Mouse (Mus musculus): Measurements from ENCODE around the gene Pex26.

The Pex26 gene

DNA sequence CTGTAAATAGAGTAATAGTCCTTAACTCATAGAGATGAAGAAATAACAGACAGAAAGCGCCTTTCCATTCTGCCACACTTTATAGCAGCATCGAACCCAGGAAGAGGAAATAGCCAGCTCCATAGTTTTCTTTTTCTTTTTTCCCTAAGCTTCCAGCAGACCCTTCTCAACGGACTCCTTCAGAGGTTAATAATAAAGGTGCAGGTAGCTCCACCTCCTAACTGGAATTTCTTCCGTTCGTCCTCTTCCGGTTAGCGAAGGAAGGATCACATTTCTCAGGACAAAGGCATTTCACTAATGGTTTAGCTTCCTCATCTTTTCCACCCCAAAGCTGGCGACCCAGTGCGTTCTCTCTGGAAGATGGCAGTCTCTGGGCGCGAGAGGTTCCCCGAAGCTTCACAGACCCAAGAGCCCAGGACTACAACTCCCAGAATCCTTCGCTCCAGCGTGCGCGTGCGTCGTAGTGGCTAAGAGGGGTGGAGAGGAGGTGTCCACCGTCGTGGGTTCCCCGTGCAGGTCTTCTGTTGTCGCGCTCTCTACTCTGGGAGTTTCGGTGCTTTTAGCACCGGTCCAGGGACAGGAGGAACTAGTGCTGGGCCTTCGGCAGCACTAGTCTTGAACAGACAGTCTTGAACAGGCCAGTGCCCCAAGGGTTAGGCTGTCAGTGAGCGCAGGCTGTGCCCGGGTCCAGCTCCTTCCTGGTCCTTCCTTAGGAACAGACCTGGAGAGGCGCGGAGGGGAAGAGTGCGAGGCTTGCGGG, at the start of gene Pex26:
Gene Pex26 (plus strand): TSS at position 254 of the 760 bp plus-strand sequence.
- in situ Hi-C loops (cut with MboI, MseI), result loop anchor here (10.0 kb wide), 2 partner anchors 151 to 351 kb away; no protein-coding TSS in a partner anchor

DNA sequence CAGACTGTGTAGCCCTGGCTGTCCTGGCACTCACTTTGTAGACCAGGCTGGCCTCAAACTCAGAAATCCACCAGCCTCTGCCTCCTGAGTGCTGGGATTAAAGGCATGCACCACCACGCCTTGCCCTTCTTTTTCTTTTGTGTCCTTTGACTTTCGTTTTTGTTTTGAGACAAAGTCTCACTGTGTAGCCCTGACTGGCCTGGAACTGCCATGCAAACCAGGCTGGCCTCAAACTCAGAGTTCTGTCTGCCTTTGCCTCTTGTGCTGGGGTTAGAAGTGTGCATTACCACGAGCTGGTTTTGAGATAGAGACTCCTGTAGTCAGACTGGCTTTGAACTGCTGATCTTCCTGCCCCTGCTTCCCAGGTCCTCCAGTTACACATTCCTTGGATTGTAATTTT, 49.2 kb upstream of the Pex26 start:
- in situ Hi-C loops (cut with MboI, MseI), result no loop called here

DNA sequence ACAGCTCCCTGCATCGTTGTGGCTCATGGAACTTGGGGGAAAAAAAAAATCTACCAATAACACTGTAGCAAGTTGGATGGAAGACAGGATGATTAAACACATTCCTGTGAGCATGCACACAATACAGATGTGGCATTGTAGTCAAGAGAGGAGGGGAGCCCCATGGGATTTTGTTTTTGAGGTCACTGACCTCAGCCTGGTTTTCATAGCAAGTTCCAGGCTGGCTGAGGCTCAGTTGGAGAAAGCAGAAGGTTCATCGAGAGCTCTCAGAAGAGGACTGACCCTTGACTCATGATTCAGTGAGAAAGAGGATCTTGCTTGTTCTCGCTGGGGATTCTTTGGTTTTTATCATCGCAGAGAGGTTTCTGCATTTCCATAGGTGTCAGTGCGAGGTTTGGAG, 48.6 kb upstream of the Pex26 start:
- in situ Hi-C loops (cut with MboI, MseI), result no loop called here

DNA sequence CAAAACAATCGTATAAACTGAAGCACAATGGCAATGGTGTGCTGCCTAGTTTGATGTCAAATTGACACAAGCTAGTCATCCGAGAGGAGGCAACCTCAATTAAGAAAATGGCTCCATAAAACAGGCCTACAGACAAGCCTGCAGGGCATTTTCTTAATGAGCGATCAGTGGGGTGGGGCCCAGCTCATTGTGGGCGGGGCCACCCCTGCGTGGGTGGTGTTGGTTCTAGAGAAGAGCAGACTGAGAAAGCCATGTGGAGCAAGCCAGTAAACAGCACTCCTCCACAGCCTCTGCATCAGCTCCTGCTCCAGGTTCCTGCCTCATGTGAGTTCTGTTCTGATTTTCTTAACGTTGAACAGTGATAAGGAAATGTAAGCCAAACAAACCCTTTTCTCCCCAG, 46.2 kb upstream of the Pex26 start:
- in situ Hi-C loops (cut with MboI, MseI), result no loop called here

DNA sequence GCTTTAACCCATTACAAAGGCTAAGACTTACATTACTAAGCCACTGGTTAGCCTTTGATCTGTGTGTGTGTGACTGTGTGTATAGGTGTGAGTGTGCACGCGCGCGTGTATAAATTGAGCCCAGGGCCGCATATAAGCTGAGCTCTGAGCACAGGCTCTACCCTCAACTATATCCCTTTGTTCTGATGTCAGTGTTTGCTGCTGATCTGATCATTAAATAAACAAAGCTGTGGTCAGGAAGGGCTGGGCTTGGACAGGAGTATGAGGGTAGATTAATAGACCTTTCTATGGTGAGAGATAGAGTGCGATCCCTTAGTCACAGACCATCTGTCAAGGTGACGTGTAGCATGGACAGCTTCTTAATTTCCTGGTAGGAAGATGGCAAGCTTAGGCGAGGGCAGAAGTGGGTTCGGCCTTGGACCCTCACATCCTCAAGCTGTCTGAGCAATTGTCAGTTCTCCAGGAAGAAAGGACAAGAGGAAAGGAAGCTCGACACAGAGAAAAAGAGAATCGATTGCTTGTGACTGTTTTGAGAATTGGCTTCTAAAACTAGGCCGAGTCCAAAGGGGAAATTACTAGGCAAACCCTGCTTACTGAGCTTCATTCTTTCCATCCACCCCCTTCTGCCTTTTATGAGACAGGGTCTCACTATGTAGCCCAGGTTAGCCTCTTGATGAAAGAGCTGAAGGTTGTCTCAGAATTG, 45.0 kb upstream of the Pex26 start:
- in situ Hi-C loops (cut with MboI, MseI), result no loop called here

DNA sequence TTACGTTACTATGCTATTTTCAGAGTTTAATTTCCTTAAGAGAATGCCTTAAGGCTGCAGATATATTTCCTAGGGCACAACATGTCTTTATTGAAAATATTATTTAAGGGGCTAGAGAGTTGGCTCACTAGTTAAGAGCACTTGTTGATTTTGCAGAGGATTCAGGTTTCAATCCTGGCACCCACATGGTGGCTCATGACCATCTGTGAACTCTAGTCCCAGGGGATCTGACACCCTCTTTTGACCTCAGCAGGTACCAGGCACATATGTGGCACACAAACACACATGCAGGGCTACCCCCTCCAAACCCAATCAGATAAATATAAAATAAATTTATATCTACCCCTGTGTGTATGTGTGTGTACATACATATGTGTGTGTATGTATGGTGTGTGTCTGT, 44.2 kb upstream of the Pex26 start:
- in situ Hi-C loops (cut with MboI, MseI), result no loop called here

DNA sequence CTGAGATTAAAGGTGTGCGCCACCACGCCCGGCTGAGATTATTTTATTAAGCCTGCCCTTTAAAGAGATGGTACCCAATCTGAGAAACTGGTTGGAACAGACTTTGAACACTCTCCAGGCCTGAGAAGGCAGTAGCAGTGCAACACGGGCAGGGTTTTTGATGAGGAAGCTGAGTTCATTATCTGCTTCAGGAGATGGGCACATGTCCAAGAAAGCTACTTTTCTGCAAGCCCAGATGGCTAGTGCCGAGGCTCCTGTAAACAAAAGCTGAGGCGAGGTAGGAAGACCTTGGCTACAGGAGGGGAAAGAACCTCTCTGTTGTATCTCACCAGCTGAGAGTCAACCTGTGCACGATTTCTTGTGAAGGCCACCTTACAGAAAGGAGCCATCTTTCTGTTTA, 41.2 kb upstream of the Pex26 start:
- in situ Hi-C loops (cut with MboI, MseI), result no loop called here

DNA sequence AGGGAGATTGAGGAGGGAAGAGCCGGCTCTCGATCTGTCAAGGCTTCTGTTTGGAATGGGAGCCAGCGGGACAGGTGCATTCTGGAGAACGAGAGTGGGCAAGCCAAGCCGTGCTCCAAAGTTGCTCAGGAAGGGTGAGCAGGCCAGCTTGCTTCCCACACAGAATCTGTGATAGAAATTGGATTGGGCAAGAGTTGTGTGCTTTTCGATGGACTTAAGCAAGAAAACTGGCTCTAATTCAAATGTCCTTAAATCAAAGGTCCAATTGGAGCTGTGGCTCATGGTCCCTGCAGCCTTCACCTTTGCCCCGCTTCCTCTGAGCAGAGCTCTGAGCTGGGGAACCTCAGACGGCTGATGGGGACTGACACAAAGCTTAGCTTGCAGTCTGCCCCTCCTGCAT, 40.0 kb upstream of the Pex26 start:
- in situ Hi-C loops (cut with MboI, MseI), result no loop called here

DNA sequence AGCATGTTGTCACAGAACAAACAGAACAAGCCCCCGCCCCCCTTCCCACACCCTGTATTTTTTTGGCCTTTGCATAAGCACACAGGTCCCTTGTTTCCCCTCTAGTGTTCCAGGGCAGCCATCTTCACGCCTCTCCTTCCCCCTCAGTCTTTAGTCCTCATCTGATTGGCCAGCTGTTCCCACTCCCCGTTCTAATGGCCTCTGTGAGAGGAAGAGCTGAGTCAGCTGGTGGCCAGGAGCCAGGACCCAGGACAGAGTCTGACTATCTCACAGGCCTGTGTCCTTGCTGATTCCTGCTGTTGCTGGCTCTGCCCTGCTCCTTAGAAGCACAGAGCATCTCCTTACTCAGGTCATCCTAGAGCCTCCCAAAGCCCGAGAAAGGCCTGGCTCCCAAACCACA, 39.4 kb upstream of the Pex26 start:
- in situ Hi-C loops (cut with MboI, MseI), result no loop called here

DNA sequence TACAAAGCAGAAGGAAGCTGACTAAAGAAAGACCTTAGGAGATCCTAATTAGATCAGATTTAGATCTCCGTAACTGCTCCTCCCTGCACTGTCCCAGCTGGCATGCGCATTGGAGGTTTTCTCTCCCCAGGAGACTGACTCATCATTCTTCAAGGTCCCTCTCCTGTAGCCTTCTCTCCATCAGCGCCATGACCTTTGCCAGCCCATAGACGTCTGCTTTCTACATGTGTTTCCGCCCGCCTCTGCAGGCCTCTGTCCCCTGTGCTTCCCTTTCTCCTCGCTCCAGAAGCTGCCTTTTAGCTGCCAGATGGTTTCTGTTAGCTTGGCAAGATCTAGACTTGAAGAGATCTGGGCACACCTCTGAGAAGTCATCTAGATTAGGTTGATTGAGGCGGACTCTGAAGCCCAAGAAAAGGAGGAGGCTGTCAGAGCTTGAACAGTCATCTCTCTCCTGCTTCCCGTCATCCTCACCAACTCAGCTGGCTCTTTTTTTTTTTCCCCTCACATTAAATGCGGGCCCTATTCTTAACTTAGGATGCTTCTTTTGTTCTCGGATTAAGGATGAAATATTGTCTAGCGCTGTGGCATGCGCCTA, 38.4 kb upstream of the Pex26 start:
- in situ Hi-C loops (cut with MboI, MseI), result no loop called here

DNA sequence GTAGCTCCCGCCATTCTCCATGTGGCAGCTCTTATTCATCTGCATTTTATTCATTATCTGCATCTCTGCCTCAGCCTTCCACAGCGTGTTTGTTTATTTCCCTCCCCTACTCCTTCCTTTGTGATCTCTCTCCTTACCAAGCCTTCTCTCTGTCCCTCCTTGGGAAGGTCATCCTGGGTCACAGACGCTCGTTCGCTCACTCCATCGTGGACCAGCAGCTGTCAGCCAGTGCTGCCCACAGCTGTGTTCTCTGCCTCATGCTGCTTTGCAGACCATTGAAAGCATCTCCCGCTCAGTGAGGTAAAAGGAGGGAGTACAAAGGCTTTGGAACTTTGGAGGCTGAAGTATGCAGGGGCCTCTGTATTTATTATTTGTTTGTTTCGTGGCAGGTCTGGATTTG, 37.6 kb upstream of the Pex26 start:
- in situ Hi-C loops (cut with MboI, MseI), result no loop called here

DNA sequence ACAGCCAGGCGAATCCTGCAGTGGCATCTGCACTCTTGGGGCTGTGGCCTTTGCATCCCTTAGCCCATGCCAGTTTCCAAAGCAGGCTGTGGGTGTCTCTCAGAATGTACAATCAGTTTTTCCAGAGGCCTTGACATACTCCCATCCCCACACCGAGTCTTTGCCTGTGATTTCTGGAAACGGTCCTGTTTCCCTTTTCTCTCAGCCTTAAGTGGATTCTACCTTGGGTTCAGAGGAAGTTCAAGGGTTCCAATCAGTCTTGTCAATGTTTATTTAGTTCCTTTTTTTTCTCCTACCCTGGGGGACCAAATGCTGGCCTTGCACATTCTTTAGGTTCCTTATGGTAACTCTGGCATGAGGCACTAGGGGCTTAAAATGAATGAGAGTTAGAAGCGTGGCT, 36.7 kb upstream of the Pex26 start:
- in situ Hi-C loops (cut with MboI, MseI), result no loop called here

DNA sequence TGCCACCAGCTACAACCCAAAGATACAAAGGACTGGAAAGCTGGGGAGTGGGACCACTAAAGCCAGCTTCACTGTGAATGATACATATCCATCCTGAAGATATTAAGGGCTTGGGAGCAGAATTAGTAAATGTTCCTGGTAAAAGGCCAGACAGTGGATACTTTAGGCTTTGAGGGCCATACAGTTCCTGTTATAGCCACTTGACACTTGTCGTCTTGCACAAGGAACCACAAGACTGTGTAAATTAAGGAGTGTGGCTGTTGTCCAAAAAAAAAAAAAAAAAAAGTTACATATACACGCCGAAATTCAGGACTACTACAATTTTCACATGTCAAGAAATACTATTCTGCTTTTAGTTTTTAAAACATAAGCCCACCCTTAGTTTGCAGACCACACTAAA, 35.1 kb upstream of the Pex26 start:
- in situ Hi-C loops (cut with MboI, MseI), result no loop called here

DNA sequence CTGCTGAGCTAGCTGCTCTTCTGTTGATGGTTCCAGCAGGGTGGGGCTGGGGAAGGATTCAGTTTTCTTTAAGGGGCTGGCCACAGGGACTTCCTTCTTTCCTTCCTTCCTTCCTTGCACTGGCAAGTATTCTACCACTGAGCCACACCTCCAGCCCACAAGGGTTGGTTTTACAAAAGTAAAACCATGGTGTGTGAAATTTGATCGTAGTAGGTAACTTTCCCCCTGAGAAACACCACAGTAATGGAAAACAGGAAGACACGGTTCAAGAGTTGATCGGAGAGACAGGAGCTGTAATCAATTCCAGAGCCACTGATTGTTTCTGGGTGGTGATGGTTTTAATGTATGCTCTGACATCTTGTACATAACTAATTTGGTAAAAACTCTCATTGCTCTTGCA, 34.0 kb upstream of the Pex26 start:
- in situ Hi-C loops (cut with MboI, MseI), result no loop called here

DNA sequence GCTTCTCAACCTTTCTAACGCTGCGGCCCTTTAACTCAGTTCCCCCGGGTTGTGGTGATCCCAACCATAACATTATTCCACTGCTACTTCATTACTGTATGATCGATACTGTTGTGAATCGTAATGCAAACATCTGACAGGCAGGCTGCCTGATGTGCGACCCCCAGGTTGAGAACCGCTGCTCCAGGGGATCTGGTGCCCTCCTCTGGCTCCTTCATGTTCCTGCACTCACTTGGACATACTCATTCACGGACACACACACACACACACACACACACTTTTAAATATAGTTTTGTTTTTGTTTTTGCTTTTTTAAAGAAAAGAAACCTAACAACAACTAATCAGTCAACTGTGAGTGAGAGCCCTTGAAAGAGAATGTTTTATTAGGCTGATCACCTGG, 33.3 kb upstream of the Pex26 start:
- in situ Hi-C loops (cut with MboI, MseI), result no loop called here

DNA sequence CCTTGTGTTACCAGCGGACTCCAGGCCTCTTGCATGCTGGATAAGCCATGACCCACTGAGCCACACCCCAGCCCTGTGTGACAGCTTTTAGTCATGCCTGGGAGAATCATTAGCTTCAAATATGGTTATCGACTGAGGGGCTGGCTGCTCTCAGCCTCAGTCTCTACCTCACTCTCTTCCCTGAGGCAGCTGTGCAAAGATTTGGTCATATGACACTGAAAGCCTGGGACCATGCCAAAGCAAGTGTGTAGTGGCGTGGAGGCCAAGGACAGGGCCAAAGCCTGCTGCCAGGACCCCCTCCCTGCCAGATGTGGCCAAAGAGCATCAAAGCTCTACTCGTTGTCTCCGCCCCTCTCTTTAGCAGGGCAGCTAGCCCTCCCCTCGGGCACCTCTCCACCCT, 31.7 kb upstream of the Pex26 start:
- in situ Hi-C loops (cut with MboI, MseI), result no loop called here

DNA sequence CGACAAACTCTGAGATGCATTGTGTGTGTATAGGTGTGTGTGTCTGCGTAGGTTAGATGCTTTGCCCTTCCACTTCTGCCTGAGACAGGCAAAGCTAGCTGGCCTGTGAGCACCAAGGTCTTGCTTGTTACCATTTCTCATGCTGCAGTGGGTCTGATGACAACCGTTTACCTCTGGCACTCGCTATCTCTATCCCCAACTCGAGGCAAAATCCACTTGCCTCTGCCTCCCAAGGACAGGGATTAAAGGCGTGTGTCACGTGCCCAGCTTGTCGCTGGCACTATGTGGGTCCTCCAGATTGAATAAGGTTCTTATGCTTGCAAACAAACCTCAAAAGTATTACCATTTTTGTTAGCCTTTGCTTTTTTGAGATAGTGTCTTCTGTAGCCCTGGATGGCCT, 30.3 kb upstream of the Pex26 start:
- in situ Hi-C loops (cut with MboI, MseI), result no loop called here

DNA sequence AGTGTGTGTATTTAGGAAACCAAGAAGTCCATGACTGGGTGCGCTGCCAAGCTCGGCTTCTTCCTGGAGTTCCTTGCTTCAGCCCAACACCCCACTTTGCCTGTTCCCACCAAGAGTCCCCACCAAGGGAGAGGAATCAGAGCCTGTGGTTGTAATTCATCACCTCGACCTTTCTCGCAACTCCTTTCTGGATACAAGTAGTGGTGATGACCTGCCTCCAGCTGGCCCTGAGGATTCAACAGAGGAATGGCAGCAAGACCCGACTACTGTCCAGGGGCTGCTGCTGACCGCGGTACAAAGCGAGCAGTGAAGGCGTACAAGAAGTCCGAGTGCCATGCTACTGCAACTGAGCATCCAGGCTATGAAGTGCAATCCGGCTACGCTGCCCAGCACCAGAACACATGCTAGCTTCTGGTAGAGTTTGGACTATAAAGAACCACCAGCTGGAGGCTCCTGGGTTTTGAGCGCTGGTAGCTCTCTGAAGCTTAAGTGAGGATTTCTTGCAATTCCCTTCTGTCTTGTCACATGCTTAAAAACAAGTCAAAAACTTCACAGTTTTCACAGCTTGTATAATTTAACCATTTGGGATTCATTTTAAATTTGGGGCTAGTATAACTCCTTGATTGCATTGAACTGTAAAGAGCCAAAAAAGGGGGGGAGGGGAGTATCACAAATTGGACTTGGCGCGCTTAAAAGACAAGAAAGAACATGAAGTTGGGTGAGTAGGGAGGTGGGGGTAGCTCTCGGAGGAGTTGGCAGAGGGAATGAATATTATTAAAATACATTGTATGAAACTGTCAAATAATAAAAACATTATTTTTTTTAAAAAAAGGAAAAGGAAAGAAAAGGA, 28.8 kb upstream of the Pex26 start:
- in situ Hi-C loops (cut with MboI, MseI), result no loop called here

DNA sequence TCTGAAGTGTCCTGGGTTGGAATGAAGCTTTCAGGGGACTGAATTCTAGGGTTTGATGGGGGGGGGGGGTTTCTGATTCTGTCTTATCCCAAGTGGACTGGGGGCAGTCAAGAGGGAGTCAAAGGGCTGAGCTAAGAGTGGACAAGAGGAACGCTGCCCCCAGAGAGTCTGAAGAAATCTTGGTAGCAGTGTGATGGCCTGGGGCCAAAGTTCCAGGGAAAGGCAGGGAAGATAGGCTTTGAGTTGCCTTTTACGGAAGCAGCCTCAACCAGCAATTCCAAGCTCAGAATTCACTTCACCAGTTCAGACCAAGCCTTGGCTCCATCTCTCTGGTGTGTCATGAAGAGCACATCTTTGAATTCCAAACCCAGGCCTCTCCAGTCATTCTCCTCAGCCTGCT, 27.4 kb upstream of the Pex26 start:
- in situ Hi-C loops (cut with MboI, MseI), result no loop called here

DNA sequence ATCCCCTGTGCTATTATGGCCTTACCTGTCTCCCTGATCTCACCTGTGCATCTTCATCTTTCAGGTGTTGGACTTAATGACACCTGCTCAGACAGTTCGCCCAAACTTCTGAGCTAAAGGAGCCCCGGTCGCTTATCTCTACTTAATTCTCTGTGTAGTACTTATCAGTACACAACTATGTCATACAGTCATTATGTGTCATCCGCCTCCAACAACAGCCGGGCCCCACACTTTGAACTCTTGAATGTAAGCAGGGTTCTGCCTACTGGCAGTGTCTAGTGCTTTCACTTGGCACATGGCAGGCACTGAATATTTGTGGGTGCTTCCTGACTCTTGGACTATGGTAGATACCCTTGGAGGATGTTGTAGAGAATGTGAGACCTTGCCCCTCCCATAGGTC, 23.9 kb upstream of the Pex26 start:
- in situ Hi-C loops (cut with MboI, MseI), result no loop called here

DNA sequence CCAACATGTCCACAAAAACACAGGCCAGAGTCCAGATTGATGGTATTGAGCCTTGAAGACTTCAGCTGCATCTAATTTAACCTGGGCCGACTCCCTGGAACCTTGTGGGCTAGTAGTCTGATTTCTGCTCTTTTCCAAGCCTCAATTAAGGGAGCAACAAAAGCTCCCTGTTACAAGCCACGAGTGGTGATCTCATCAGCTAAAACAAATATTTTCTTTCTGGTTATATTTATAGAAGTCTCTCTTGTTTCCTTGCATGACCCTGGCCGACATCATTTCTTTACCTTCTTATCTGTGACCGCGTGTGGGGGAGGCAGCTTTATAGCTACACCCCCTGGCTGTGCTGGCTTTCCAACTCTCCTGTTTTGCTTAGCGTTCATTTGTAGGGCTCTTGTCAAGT, 23.3 kb upstream of the Pex26 start:
- in situ Hi-C loops (cut with MboI, MseI), result no loop called here

DNA sequence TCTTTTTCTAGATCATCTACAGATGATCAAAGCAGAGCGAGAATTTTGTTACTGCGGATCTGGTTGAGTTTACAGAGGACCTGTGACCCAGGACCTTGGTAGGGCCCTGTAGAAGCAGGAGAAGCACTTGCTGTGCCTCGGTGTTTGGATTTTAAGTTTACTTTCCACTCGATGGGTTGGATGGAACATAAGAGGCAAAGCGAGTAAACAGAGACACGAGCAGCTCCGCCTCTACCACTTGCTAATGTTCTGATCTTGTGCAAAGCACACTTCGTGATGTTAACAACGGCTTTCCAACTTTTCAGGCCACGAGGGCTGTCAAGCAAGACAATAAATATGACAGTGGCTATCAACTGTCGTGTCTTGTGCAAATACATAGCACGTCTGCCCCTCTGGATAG, 20.9 kb upstream of the Pex26 start:
- in situ Hi-C loops (cut with MboI, MseI), result no loop called here
